Mouse (Mus musculus): ENCODE results near the gene Dpp6. TPM values are rescaled to one million over a fixed set of nuclear protein-coding genes. Genes with fewer than 3 reads are reported as not detected.

Dpp6 gene
- total and polyA plus RNA-seq, 3 experiments, result 0.04 to 0.11 TPM; not detected in 1

- intact Hi-C loops (cut with DNase I), result no loop called here
- TF ChIP-seq CTCF (IDR thresholded peaks at IDR 0.05) (no peak), POLR2A (IDR thresholded peaks at IDR 0.05; ENCODE audit: insufficient read depth, low read depth, low read length) (no peak), EP300 (IDR thresholded peaks at IDR 0.05; ENCODE audit: insufficient read depth, low read depth, low read length) (no peak)
- 75% methylated on average over 5 of the region's 5 CpGs for WGBS
- Histone ChIP-seq H3K79me2 (replicated peaks; ENCODE audit: control insufficient read depth, insufficient read depth, low read length) (no peaks in the 10 kb centered on the region), H3K27me3 (ENCODE audit: control insufficient read depth, insufficient read depth, low read length) (no peaks in the 10 kb centered on the region), H3K4me1 (ENCODE audit: control insufficient read depth, insufficient read depth, low read length) (no peaks in the 10 kb centered on the region), H3K27ac (no peak overlapping the region), H3K4me3 (no peak overlapping the region), H3K9ac (ENCODE audit: low read depth, low read length) (no peak overlapping the region), H3K36me3 (ENCODE audit: control insufficient read depth, insufficient read depth, low read length) (no peaks in the 10 kb centered on the region)
- DNase-seq, result no peak
These were observed 193.6 kb downstream of the Dpp6 start for GRCm38 (mm10) chr5:27010582-27010981.

- no peak overlapping the region for H3K9ac ChIP-seq (ENCODE audit: low read depth, low read length)
- H3K36me3 ChIP-seq (ENCODE audit: control insufficient read depth, insufficient read depth, low read length), result no peaks in the 10 kb centered on the region
- H3K27ac ChIP-seq, result no peak overlapping the region
- 46% methylated on average over 3 of the region's 3 CpGs for WGBS
- no peak for TF ChIP-seq POLR2A (IDR thresholded peaks at IDR 0.05; ENCODE audit: insufficient read depth, low read depth, low read length)
- no peak for TF ChIP-seq CTCF (IDR thresholded peaks at IDR 0.05)
- no peak for TF ChIP-seq EP300 (IDR thresholded peaks at IDR 0.05; ENCODE audit: insufficient read depth, low read depth, low read length)
- intact Hi-C loops (cut with DNase I), result no loop called here
- H3K4me1 ChIP-seq (ENCODE audit: control insufficient read depth, insufficient read depth, low read length), result no peaks in the 10 kb centered on the region
- H3K27me3 ChIP-seq (ENCODE audit: control insufficient read depth, insufficient read depth, low read length), result no peaks in the 10 kb centered on the region
- no peaks in the 10 kb centered on the region for H3K79me2 ChIP-seq (replicated peaks; ENCODE audit: control insufficient read depth, insufficient read depth, low read length)
- no peak overlapping the region for H3K4me3 ChIP-seq
- no peak for DNase-seq
These were observed 201.4 kb downstream of the Dpp6 start for GRCm38 (mm10) chr5:27018314-27018956.

- DNase-seq, result no peak
- intact Hi-C loops (cut with DNase I), result no loop called here
- Histone ChIP-seq H3K27ac (no peak overlapping the region), H3K79me2 (replicated peaks; ENCODE audit: control insufficient read depth, insufficient read depth, low read length) (no peaks in the 10 kb centered on the region), H3K36me3 (ENCODE audit: control insufficient read depth, insufficient read depth, low read length) (no peaks in the 10 kb centered on the region), H3K9ac (ENCODE audit: low read depth, low read length) (no peak overlapping the region), H3K4me1 (ENCODE audit: control insufficient read depth, insufficient read depth, low read length) (no peaks in the 10 kb centered on the region), H3K27me3 (ENCODE audit: control insufficient read depth, insufficient read depth, low read length) (no peaks in the 10 kb centered on the region), H3K4me3 (no peak overlapping the region)
- 68% methylated on average over 1 of the region's 1 CpGs for WGBS
- TF ChIP-seq CTCF (IDR thresholded peaks at IDR 0.05), result no peak
- TF ChIP-seq POLR2A (IDR thresholded peaks at IDR 0.05; ENCODE audit: insufficient read depth, low read depth, low read length), result no peak
- TF ChIP-seq EP300 (IDR thresholded peaks at IDR 0.05; ENCODE audit: insufficient read depth, low read depth, low read length), result no peak
These were observed 211.6 kb downstream of the Dpp6 start for GRCm38 (mm10) chr5:27028611-27029010.

DNA sequence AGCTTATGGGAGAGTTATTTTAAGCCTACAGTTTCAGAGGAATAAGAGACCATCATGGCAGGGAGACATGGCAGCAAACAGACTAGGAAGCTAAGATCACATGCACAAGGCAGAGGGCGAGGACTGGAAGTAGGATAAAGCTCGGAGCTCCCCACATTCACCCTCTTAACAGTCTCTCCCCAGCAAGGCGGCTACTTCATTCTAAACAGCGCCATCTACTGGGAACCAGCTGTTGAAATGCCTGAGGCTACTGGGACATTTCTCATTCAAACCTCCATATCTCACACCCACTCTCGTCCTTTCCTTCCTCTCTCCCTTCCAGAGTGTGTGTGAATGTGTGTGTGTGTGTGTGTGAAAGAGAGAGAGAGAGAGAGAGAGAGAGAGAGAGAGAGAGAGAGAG lies 212.8 kb downstream of the Dpp6 start:
- Histone ChIP-seq H3K9ac (ENCODE audit: low read depth, low read length) (no peak overlapping the region), H3K27me3 (ENCODE audit: control insufficient read depth, insufficient read depth, low read length) (no peaks in the 10 kb centered on the region), H3K36me3 (ENCODE audit: control insufficient read depth, insufficient read depth, low read length) (no peaks in the 10 kb centered on the region), H3K27ac (no peak overlapping the region), H3K4me1 (ENCODE audit: control insufficient read depth, insufficient read depth, low read length) (no peaks in the 10 kb centered on the region), H3K79me2 (replicated peaks; ENCODE audit: control insufficient read depth, insufficient read depth, low read length) (no peaks in the 10 kb centered on the region), H3K4me3 (no peak overlapping the region)
- intact Hi-C loops (cut with DNase I), result no loop called here
- TF ChIP-seq CTCF (IDR thresholded peaks at IDR 0.05) (peak; percentile 33), EP300 (IDR thresholded peaks at IDR 0.05; ENCODE audit: insufficient read depth, low read depth, low read length) (no peak)
- WGBS, result 4% methylated on average over 5 of the region's 5 CpGs
- no peak for DNase-seq

DNA sequence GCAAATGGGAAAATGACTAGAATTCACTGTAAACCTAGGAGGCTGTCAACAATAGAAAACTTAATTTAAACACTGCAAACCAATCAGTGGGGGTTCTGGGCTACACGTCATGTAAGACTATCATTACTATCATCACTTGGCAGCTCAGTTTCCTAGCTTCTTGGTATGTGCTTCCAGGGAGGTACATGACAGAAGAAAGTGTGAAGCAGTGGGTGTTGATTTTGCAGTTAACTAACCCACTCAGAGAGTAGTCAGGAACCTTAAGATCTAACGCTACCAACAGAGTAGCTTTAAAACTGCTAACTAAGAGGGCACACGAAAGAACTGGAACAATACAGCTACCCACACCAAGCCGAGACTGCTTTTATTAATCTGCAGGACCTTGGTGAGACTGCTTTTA lies 217.9 kb downstream of the Dpp6 start:
- 52% methylated on average over 4 of the region's 4 CpGs for WGBS
- TF ChIP-seq EP300 (IDR thresholded peaks at IDR 0.05; ENCODE audit: insufficient read depth, low read depth, low read length) (no peak), POLR2A (IDR thresholded peaks at IDR 0.05; ENCODE audit: insufficient read depth, low read depth, low read length) (no peak), CTCF (IDR thresholded peaks at IDR 0.05) (no peak)
- no peaks in the 10 kb centered on the region for H3K27me3 ChIP-seq (ENCODE audit: control insufficient read depth, insufficient read depth, low read length)
- no peak for DNase-seq
- no peak overlapping the region for H3K9ac ChIP-seq (ENCODE audit: low read depth, low read length)
- intact Hi-C loops (cut with DNase I), result no loop called here
- no peaks in the 10 kb centered on the region for H3K4me1 ChIP-seq (ENCODE audit: control insufficient read depth, insufficient read depth, low read length)
- H3K27ac ChIP-seq, result no peak overlapping the region
- H3K79me2 ChIP-seq (replicated peaks; ENCODE audit: control insufficient read depth, insufficient read depth, low read length), result no peaks in the 10 kb centered on the region
- no peaks in the 10 kb centered on the region for H3K36me3 ChIP-seq (ENCODE audit: control insufficient read depth, insufficient read depth, low read length)
- H3K4me3 ChIP-seq, result no peak overlapping the region

DNA sequence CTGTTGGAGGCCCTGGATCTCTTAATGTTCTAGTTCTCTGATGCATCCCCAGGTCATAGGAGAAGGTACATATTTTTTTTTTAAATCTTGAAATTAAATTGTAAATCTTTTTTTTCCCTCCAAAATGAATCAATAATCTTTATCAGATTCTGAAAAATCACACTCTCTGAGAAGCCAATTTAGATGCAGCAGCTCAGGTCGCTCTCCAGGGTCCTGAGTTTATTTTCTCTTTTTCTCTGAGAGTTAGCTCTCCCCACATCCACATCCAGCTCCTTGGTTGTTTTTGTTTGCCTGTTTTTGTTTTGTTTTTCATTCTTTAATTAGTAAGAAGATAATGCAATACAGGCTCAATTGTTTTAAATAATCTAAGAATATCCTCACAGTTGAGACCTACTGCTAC lies 218.3 kb downstream of the Dpp6 start:
- 25% methylated on average over 1 of the region's 1 CpGs for WGBS
- H3K4me1 ChIP-seq (ENCODE audit: control insufficient read depth, insufficient read depth, low read length), result no peaks in the 10 kb centered on the region
- DNase-seq, result no peak
- H3K4me3 ChIP-seq, result no peak overlapping the region
- no peaks in the 10 kb centered on the region for H3K27me3 ChIP-seq (ENCODE audit: control insufficient read depth, insufficient read depth, low read length)
- H3K79me2 ChIP-seq (replicated peaks; ENCODE audit: control insufficient read depth, insufficient read depth, low read length), result no peaks in the 10 kb centered on the region
- intact Hi-C loops (cut with DNase I), result no loop called here
- no peak overlapping the region for H3K9ac ChIP-seq (ENCODE audit: low read depth, low read length)
- no peaks in the 10 kb centered on the region for H3K36me3 ChIP-seq (ENCODE audit: control insufficient read depth, insufficient read depth, low read length)
- no peak overlapping the region for H3K27ac ChIP-seq
- TF ChIP-seq POLR2A (IDR thresholded peaks at IDR 0.05; ENCODE audit: insufficient read depth, low read depth, low read length) (no peak), EP300 (IDR thresholded peaks at IDR 0.05; ENCODE audit: insufficient read depth, low read depth, low read length) (no peak), CTCF (IDR thresholded peaks at IDR 0.05) (no peak)
